Mouse (Mus musculus) G1E (cell line): ENCODE measurements around the gene Tppp3.

Experiments used
- CTCF ChIP-seq: IDR thresholded peaks from 2 replicates; pipeline ENCODE4 v1.5.1; 2012; ENCODE audit warnings: low read depth, low read length, inconsistent platforms, mixed read lengths
- GATA1 ChIP-seq: IDR thresholded peaks from 2 replicates; pipeline ENCODE4 v1.6.1; 2012; ENCODE audit warnings: borderline replicate concordance, low read length, inconsistent platforms, mixed read lengths
- GATA2 ChIP-seq: IDR thresholded peaks from 2 replicates; pipeline ENCODE4 v1.6.1; 2012; ENCODE audit warnings: low read depth, low read length, inconsistent platforms, borderline replicate concordance
- POLR2AphosphoS5 ChIP-seq: IDR thresholded peaks from 2 replicates; pipeline ENCODE4 v1.6.1; 2012; ENCODE audit warnings: low read depth, low read length, inconsistent platforms; ENCODE audit not compliant: insufficient replicate concordance
- TAL1 ChIP-seq: conservative IDR thresholded peaks from 2 replicates; pipeline ENCODE4 v1.6.1; 2012; ENCODE audit warnings: low read depth, low read length, inconsistent platforms, mixed read lengths

DNA sequence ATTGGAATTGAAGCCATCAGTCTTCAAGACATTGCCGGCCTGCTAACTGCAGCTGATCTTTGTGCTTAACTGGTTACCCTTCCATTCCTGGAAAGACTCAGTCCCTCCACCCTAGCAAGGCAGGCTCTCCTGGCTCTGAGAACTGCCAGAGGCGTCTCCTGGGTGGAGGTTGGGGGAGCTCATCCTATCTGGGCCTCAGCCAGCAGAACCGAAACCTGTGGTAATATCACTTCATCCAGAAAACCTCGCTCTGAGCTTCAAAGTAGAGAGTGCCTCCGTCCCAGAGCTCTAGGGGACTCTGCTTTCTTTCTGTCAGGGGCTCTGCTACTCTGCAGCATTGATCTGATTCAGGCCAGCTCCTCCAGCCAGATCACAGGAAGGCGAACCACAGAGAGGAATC lies 35.7 kb upstream of the Tppp3 start:
- TF ChIP-seq CTCF (no peak), GATA2 (no peak), TAL1 (no peak), POLR2AphosphoS5 (no peak), GATA1 (no peak)
